Mouse (Mus musculus): ENCODE measurements at regions not wholly inside any gene's neighbourhood (a gene's known extent, or its start where the extent isn't known, plus 50 kb on each side); places are given as distances from the start of the nearest gene placed in this dataset.
A peak's percentile ranks its signal among the peaks of the same experiment; 100 is the strongest.

DNA sequence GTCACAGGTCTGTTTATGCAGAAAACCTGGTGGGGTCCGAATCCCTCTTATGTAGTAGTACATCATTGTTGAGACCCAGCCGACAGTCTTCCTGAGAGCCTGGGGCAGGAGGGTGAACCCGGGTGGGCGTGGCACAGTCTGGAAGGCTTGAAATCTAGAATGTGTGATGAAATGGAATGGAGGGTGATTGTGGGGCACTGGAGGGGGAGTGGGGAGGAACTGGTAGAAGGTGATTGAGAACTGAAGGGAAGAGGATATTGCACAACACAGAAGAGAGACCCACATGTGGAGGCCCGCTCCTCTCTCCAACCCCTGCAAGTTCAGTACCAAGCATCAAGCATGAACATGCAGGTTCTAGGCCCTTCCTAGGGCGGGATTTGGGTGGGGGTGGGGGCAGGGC lies 206.2 kb upstream of the Sulf2 start:
- no peak for ATAC-seq (ENCODE audit: low FRiP score)
- no peak overlapping the region for H3K4me3 ChIP-seq
- H3K27ac ChIP-seq = no peak overlapping the region
- H3K9ac ChIP-seq = no peak overlapping the region
- H3K4me2 ChIP-seq = no peak overlapping the region
- H3K27me3 ChIP-seq = peaks cover 23% of the 10 kb centered on the region
- 86% methylated on average over 6 of the region's 6 CpGs for WGBS
- H3K4me1 ChIP-seq (replicated peaks) = peaks cover 34% of the 10 kb centered on the region
- no peaks in the 10 kb centered on the region for H3K9me3 ChIP-seq
- H3K36me3 ChIP-seq = no peaks in the 10 kb centered on the region

DNA sequence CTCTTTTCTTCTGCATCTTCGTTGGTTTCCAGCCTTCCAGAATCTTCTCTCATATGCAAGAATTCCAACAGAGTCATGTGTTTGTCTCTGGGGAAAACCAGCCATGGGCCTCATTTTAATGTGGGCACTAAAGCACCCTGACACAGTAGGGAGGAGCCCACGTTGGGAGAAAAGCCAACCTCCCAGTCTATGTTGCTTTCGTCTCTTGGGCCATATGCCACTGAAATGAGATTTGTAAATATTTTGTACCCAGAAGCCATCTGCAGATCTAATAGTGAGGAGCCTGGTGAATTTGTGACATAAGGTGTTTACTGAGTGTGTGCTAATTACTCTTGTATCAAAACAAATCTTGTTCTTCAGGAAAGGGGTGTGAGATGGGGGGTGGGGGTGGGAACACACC lies 205.3 kb upstream of the Sulf2 start:
- Histone ChIP-seq H3K27ac (peak overlapping the region; percentile 82), H3K9me3 (no peaks in the 10 kb centered on the region)
- 46% methylated on average over 3 of the region's 3 CpGs for WGBS

DNA sequence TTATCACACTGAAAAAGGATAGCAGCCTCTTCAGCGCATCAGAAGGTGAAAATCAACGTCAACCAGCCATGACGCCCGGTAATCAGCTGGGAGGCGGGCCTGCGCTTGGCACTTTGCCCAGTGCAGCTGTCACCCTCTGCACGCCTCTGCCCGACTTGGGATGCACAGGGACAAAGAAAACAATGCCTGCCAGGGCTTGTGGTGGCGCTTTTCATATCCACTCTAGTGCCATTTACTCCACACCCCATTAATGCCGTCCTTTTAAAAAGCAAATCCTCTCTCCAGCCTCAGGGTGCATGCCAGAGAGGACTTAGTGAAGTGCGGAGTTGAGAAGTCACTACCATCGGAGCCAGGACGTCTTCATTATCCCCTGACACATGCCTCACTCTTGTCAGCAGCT lies 204.5 kb upstream of the Sulf2 start:
- Histone ChIP-seq H3K9ac (no peak overlapping the region), H3K27me3 (peaks cover 30% of the 10 kb centered on the region), H3K4me3 (no peak overlapping the region), H3K36me3 (no peaks in the 10 kb centered on the region), H3K4me1 (replicated peaks) (peaks cover 49% of the 10 kb centered on the region), H3K9me3 (no peaks in the 10 kb centered on the region), H3K4me2 (no peak overlapping the region), H3K27ac (peak overlapping the region; percentile 82)
- ATAC-seq (ENCODE audit: low FRiP score) = peak; percentile 49
- WGBS = 23% methylated on average over 13 of the region's 13 CpGs

More for the DNA sequence above, 205.3 kb upstream of the Sulf2 start:
- H3K4me1 ChIP-seq (replicated peaks) = peaks cover 42% of the 10 kb centered on the region
- no peak overlapping the region for H3K4me2 ChIP-seq
- H3K36me3 ChIP-seq = no peaks in the 10 kb centered on the region
- H3K4me3 ChIP-seq = no peak overlapping the region
- peaks cover 28% of the 10 kb centered on the region for H3K27me3 ChIP-seq
- no peak for ATAC-seq (ENCODE audit: low FRiP score)
- H3K9ac ChIP-seq = no peak overlapping the region

DNA sequence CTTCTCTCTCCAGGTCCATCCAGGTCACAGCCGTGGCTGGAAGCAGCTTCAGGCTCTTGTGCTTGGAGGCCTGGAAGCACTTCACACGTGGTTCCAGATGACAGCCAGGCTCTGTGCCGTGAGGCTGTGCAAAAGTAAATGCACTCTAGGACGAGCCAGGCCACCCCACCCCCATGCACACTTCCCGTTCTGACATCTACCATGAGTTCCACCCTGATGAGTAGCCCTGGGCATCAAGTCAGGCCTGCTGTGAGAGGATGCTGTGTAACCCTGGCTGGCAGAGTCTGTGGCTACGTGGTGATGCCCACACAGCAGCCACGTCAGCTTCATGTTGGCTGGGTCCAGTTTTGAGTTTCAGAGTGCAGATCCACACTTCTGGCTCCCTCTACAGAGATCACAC lies 202.4 kb upstream of the Sulf2 start:
- peaks cover 68% of the 10 kb centered on the region for H3K4me1 ChIP-seq (replicated peaks)
- no peak overlapping the region for H3K4me2 ChIP-seq
- H3K9ac ChIP-seq = no peak overlapping the region
- H3K36me3 ChIP-seq = no peaks in the 10 kb centered on the region
- H3K4me3 ChIP-seq = no peak overlapping the region
- H3K9me3 ChIP-seq = no peaks in the 10 kb centered on the region
- WGBS = 59% methylated on average over 7 of the region's 7 CpGs
- H3K27me3 ChIP-seq = peaks cover 30% of the 10 kb centered on the region
- no peak for ATAC-seq (ENCODE audit: low FRiP score)
- no peak overlapping the region for H3K27ac ChIP-seq

DNA sequence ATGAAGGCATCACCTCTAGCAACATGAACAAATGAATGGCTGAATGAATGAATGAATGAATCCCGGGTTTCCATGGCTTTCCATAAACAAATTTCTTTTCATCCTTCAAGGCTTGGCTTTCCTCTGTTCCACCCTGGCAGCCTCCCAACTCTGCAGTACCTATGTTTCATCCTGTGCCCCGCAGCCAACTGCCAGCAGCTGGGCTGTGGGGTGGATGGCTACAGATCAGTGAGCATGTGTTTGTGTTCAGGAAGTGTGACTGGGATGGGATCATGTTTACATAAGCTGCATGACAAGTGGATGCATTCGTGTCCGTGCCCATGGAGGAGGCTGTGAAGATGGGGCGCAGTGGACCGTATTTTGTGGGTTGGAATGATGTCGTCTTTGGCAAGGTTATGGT lies 200.5 kb upstream of the Sulf2 start:
- Histone ChIP-seq H3K9ac (no peak overlapping the region), H3K27ac (peak overlapping the region; percentile 60), H3K4me3 (no peak overlapping the region)

DNA sequence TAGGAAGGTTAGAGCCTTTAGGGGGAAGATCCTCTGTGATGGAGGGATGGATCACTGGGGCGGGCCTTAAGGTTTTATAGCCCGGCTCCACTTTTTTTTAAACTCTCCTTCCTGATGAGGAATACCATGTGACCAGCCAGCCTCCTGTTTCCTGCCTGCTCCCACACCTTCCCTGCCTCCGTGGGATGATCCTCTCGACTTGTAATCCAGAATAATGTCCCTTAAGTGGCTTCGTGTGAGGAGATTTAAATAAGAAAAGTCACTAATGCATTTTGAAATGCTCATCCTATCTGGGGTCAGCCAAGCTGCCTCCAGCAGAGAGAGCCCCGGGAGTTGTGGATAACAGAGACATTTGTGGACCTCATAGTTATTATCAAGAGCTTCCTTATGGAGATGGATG lies 200.0 kb upstream of the Sulf2 start:
- no peak overlapping the region for H3K4me3 ChIP-seq
- ATAC-seq (ENCODE audit: low FRiP score) = no peak
- no peak overlapping the region for H3K4me2 ChIP-seq
- H3K4me1 ChIP-seq (replicated peaks) = peaks cover 53% of the 10 kb centered on the region
- no peaks in the 10 kb centered on the region for H3K36me3 ChIP-seq
- H3K27ac ChIP-seq = peak overlapping the region; percentile 23; the same call in 1 of the 2 replicates
- 52% methylated on average over 6 of the region's 6 CpGs for WGBS
- no peaks in the 10 kb centered on the region for H3K9me3 ChIP-seq
- no peak overlapping the region for H3K9ac ChIP-seq
- peaks cover 50% of the 10 kb centered on the region for H3K27me3 ChIP-seq

More for the DNA sequence above, 200.5 kb upstream of the Sulf2 start:
- Histone ChIP-seq H3K9me3 (no peaks in the 10 kb centered on the region), H3K36me3 (no peaks in the 10 kb centered on the region), H3K4me1 (replicated peaks) (peaks cover 58% of the 10 kb centered on the region), H3K4me2 (no peak overlapping the region), H3K27me3 (peaks cover 45% of the 10 kb centered on the region)
- WGBS = 64% methylated on average over 7 of the region's 7 CpGs
- no peak for ATAC-seq (ENCODE audit: low FRiP score)

DNA sequence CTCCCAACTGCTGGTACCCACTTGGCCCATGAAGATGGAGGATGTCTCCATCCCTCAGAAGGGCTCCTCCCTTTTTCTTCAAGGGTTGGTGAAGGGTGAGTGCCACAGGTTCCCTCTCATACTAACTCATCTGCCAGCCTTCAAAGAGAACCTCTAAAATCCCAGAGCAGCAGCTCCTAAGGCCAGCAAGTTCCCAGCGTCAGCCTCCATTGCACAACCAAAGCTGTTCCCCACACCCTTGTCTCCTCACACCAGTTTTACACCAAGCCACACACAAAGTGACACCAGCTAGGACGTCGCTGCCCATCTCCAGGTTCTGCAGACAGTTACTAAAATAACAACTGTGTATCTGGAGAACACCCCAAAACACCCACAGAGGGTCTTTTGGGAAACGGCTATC lies 198.9 kb upstream of the Sulf2 start:
- H3K36me3 ChIP-seq = no peaks in the 10 kb centered on the region
- H3K4me2 ChIP-seq = no peak overlapping the region
- ATAC-seq (ENCODE audit: low FRiP score) = no peak
- H3K9me3 ChIP-seq = no peaks in the 10 kb centered on the region
- H3K9ac ChIP-seq = no peak overlapping the region
- WGBS = 95% methylated on average over 4 of the region's 4 CpGs
- peaks cover 44% of the 10 kb centered on the region for H3K4me1 ChIP-seq (replicated peaks)
- H3K27me3 ChIP-seq = peaks cover 61% of the 10 kb centered on the region
- peak overlapping the region; percentile 56 for H3K27ac ChIP-seq
- no peak overlapping the region for H3K4me3 ChIP-seq

DNA sequence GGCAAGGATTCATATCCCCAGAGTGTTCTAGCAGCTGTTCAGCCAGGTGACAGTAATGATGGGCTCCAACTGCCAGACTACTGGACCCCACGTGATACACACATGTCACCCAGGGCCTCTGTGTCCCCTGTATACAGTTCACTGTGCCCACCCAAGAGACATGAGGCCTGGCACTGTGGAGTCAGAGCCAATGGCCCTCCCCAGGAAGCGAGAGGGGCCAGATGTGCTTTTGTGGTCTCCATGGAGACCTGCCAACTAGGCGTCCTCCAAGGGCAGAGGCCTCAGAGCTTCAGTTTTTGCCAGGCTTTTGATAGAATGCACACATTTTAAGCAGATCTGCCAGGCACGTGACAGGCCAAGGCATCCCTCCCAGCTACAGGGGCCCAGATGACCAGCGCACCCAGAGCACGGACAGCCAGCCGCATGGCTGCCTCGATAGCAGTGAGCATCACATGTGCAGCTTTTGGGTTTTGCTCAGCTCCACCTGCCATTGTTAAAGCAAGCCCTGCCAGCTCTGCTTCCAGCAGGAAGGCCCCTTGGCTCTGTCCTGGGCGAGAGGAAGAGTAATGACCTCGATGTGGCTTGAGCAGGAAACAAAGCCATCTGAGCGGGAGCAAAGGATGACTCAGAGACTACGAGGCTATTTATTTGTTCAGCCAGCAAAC lies 198.1 kb upstream of the Sulf2 start:
- Histone ChIP-seq H3K9me3 (no peaks in the 10 kb centered on the region), H3K27ac (peak overlapping the region; percentile 56), H3K27me3 (peaks cover 58% of the 10 kb centered on the region), H3K4me3 (no peak overlapping the region), H3K9ac (no peak overlapping the region), H3K4me1 (replicated peaks) (peaks cover 45% of the 10 kb centered on the region), H3K36me3 (no peaks in the 10 kb centered on the region), H3K4me2 (no peak overlapping the region)
- ATAC-seq (ENCODE audit: low FRiP score) = peak; percentile 80
- 46% methylated on average over 12 of the region's 12 CpGs for WGBS

DNA sequence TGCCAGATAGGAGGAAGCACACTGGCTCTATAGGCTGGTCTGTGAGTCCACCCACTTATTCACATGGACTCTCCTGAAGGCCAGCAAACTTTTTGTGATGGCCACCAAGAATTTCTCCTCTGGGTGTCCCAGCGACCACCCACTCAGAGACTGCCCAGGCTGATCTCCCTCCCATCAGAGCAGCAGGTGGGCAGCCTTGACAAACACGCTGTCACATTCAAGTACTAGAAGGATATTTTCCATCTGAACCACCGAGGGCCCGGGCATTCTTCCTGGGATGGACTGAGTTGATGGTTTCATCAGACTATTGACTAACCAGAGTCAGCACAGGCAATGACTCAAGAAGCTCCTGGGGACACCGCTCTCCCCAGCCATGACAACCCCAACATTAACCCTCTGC lies 196.5 kb upstream of the Sulf2 start:
- 82% methylated on average over 5 of the region's 5 CpGs for WGBS
- no peak for ATAC-seq (ENCODE audit: low FRiP score)
- H3K27me3 ChIP-seq = peaks cover 59% of the 10 kb centered on the region

DNA sequence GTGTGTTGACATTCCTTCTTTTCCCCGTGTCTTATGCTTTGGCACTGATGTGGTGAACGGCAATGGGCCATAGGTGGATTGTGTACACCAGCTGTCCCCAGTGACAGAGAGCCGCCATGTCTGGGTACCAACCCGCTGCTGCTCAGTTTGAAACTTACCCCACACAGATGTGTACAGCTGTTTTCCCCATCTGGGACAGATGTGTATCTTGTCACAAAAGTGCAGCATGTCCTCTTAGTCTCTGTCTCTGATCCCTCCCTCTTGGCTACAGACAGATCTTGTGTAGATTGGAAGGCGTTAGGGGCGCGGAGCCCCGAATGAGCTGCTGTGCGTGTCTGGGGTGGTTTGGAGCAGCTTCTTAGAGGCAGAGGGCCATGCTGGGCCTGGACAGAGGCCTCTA lies 196.1 kb upstream of the Sulf2 start:
- H3K4me1 ChIP-seq (replicated peaks) = peaks cover 65% of the 10 kb centered on the region
- no peak overlapping the region for H3K27ac ChIP-seq
- H3K9ac ChIP-seq = no peak overlapping the region
- H3K36me3 ChIP-seq = no peaks in the 10 kb centered on the region
- no peak overlapping the region for H3K4me2 ChIP-seq
- no peaks in the 10 kb centered on the region for H3K9me3 ChIP-seq
- no peak overlapping the region for H3K4me3 ChIP-seq
- ATAC-seq (ENCODE audit: low FRiP score) = no peak
- peaks cover 57% of the 10 kb centered on the region for H3K27me3 ChIP-seq
- 90% methylated on average over 9 of the region's 9 CpGs for WGBS

More for the DNA sequence above, 196.5 kb upstream of the Sulf2 start:
- H3K9ac ChIP-seq = no peak overlapping the region
- no peak overlapping the region for H3K27ac ChIP-seq
- H3K9me3 ChIP-seq = no peaks in the 10 kb centered on the region
- H3K4me3 ChIP-seq = no peak overlapping the region
- peaks cover 61% of the 10 kb centered on the region for H3K4me1 ChIP-seq (replicated peaks)
- no peak overlapping the region for H3K4me2 ChIP-seq
- H3K36me3 ChIP-seq = no peaks in the 10 kb centered on the region

DNA sequence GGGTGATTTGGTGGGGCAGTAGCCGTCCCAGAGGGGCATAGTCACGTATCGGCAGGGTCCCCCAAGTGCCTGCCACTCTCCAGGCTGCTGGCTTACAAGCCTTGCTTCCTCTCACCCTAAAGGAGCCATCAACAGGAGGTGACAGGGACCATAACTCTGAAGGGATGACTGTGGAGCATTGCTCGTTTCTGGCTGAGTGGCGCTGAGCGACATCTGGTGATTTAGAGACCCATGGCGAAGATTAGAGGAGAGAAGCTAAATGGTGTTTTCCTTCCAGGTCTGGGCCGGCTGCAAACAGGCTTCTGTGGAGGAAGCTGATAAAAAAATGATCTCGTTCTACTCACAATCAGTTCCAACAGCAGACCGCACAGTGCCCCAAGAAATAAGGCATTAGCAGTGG lies 193.2 kb upstream of the Sulf2 start:
- Histone ChIP-seq H3K27ac (peak overlapping the region; percentile 66), H3K4me1 (replicated peaks) (peaks cover 68% of the 10 kb centered on the region)

DNA sequence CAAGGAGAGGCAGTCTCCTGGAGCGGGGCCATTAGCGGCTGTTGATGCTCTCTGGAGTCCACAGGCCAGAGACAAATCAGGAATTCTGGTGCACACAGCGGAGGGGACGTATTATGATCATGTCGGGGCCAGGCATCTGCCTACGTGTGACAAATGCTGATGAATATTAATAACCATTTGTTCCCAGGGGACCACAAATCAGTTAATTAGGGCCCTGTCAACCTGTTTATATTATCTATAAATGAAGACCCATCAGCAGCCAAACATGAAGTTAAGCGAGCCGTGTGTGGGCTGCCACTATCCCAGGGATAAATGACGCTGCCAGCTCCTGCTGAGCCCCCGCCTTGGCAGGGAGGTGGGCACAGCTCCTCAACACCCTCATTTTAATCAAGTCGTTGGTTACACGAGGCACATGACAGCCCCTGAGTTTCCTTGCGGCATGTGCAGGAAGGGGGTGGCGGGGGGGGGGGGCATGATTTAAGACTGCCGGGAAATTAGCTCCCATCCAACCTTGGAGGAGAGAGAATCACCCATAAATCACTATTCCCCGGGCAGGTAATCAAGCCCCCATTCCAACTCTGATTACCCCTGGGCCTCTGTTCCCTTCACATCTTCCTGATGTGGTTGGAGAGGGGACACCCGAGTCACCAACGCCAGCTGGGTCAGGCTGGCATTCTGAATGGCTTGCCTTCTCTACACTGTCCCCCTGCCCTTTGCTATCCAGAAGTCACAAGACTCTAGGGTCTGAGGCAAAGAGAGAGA lies 191.1 kb upstream of the Sulf2 start:
- 0 out of 2 replicates have a peak overlapping the region, but pooled peaks have one; percentile 13 for H3K4me2 ChIP-seq
- peak overlapping the region; percentile 86 for H3K27ac ChIP-seq
- peaks cover 52% of the 10 kb centered on the region for H3K27me3 ChIP-seq
- 26% methylated on average over 18 of the region's 18 CpGs for WGBS
- H3K9me3 ChIP-seq = no peaks in the 10 kb centered on the region
- ATAC-seq (ENCODE audit: low FRiP score) = peak; percentile 76
- no peaks in the 10 kb centered on the region for H3K36me3 ChIP-seq
- peaks cover 68% of the 10 kb centered on the region for H3K4me1 ChIP-seq (replicated peaks)
- no peak overlapping the region for H3K4me3 ChIP-seq
- H3K9ac ChIP-seq = no peak overlapping the region; the same call in 1 of the 2 replicates

More for the DNA sequence above, 193.2 kb upstream of the Sulf2 start:
- H3K9ac ChIP-seq = no peak overlapping the region; the same call in 1 of the 2 replicates
- no peak overlapping the region for H3K4me2 ChIP-seq
- 41% methylated on average over 10 of the region's 10 CpGs for WGBS
- ATAC-seq (ENCODE audit: low FRiP score) = no peak
- H3K36me3 ChIP-seq = no peaks in the 10 kb centered on the region
- H3K4me3 ChIP-seq = no peak overlapping the region
- H3K27me3 ChIP-seq = peaks cover 60% of the 10 kb centered on the region
- H3K9me3 ChIP-seq = no peaks in the 10 kb centered on the region
